Mouse (Mus musculus) myocyte (in vitro differentiated cells): ENCODE measurements around the gene Stoml2. TPM values are rescaled to one million over a fixed set of nuclear protein-coding genes. Genes with fewer than 3 reads are reported as not detected.
A peak's percentile ranks its signal among the peaks of the same experiment; 100 is the strongest.

ENCODE experiments used
- H3K27me3 ChIP-seq: one replicate; pipeline ENCODE4 v1.6.1; 2011; ENCODE audit not compliant: control insufficient read depth, insufficient read depth, insufficient read length
- H3K36me3 ChIP-seq: one replicate; pipeline ENCODE4 v1.6.1; 2011; ENCODE audit not compliant: control insufficient read depth, insufficient read depth
- H3K4me2 ChIP-seq: one replicate; pipeline ENCODE4 v1.6.1; 2011; ENCODE audit warnings: low read depth, control low read depth
- H3K4me3 ChIP-seq: one replicate; pipeline ENCODE4 v1.5.1; 2011; ENCODE audit warnings: mild to moderate bottlenecking, control low read depth, moderate library complexity
- H3K79me2 ChIP-seq: one replicate; pipeline ENCODE4 v1.6.1; 2011; ENCODE audit not compliant: control insufficient read depth, insufficient read depth
- H3ac ChIP-seq: one replicate; pipeline ENCODE4 v1.6.1; 2011; ENCODE audit not compliant: control insufficient read depth, insufficient read length
- CEBPB ChIP-seq: IDR thresholded peaks from 2 replicates; pipeline ENCODE4 v1.6.1; 2011; ENCODE audit warnings: mild to moderate bottlenecking, moderate library complexity; ENCODE audit not compliant: poor library complexity, insufficient read depth, severe bottlenecking
- E2F4 ChIP-seq: IDR thresholded peaks from one replicate; pipeline ENCODE4 v1.6.1; 2011; ENCODE audit warnings: mild to moderate bottlenecking, control low read depth, moderate library complexity; ENCODE audit not compliant: insufficient read depth
- MAX ChIP-seq: IDR thresholded peaks from one replicate; pipeline ENCODE4 v1.6.1; 2011; ENCODE audit warnings: low read depth, mild to moderate bottlenecking, control low read depth
- MYOD1 ChIP-seq, 3 experiments: IDR thresholded peaks; one replicate each; pipeline ENCODE4 v1.6.1; 2011; ENCODE audit warnings: control low read depth in 2 of 3, low read depth in 2 of 3, mild to moderate bottlenecking in 2 of 3, moderate library complexity in 1 of 3; ENCODE audit not compliant: insufficient read length in 2 of 3, control insufficient read depth in 1 of 3
- MYOG ChIP-seq, 3 experiments: IDR thresholded peaks; one replicate each; pipeline ENCODE4 v1.6.1; 2011; ENCODE audit warnings: control low read depth in 2 of 3, low read depth in 2 of 3, mild to moderate bottlenecking in 2 of 3; ENCODE audit not compliant: insufficient read length in 2 of 3, control insufficient read depth in 1 of 3, insufficient read depth in 1 of 3
- POLR2A ChIP-seq: IDR thresholded peaks from one replicate; pipeline ENCODE4 v1.6.1; 2011; ENCODE audit warnings: low read depth, mild to moderate bottlenecking, control low read depth, moderate library complexity; ENCODE audit not compliant: insufficient read length
- POLR2AphosphoS2 ChIP-seq: IDR thresholded peaks from one replicate; pipeline ENCODE4 v1.6.1; 2011; ENCODE audit warnings: low read depth, control low read depth; ENCODE audit not compliant: insufficient read length
- REST ChIP-seq: IDR thresholded peaks from one replicate; pipeline ENCODE4 v1.6.1; 2011; ENCODE audit warnings: mild to moderate bottlenecking, control low read depth, moderate library complexity; ENCODE audit not compliant: insufficient read depth, insufficient read length
- SRF ChIP-seq: IDR thresholded peaks from one replicate; pipeline ENCODE4 v1.6.1; 2011; ENCODE audit warnings: low read depth; ENCODE audit not compliant: control insufficient read depth, insufficient read length
- TCF12 ChIP-seq: IDR thresholded peaks from one replicate; pipeline ENCODE4 v1.6.1; 2011; ENCODE audit warnings: mild to moderate bottlenecking, control low read depth; ENCODE audit not compliant: poor library complexity, insufficient read depth, severe bottlenecking
- TCF3 ChIP-seq: IDR thresholded peaks from one replicate; pipeline ENCODE4 v1.6.1; 2011; ENCODE audit warnings: low read depth, control low read depth; ENCODE audit not compliant: insufficient read length
- USF1 ChIP-seq: IDR thresholded peaks from one replicate; pipeline ENCODE4 v1.6.1; 2011; ENCODE audit warnings: low read depth, mild to moderate bottlenecking, control low read depth, moderate library complexity
- polyA plus RNA-seq: library from polyadenylated mRNA; unstranded; fragments of >200 nt; fragmentation: generic; extraction: Trizol; gene quantifications from one replicate; pipeline ENCODE4 v1.2.1, GENCODE M21; 2012; ENCODE audit warnings: missing spikeins

Gene Stoml2
- polyA plus RNA-seq, 1 experiment = 113 TPM

DNA sequence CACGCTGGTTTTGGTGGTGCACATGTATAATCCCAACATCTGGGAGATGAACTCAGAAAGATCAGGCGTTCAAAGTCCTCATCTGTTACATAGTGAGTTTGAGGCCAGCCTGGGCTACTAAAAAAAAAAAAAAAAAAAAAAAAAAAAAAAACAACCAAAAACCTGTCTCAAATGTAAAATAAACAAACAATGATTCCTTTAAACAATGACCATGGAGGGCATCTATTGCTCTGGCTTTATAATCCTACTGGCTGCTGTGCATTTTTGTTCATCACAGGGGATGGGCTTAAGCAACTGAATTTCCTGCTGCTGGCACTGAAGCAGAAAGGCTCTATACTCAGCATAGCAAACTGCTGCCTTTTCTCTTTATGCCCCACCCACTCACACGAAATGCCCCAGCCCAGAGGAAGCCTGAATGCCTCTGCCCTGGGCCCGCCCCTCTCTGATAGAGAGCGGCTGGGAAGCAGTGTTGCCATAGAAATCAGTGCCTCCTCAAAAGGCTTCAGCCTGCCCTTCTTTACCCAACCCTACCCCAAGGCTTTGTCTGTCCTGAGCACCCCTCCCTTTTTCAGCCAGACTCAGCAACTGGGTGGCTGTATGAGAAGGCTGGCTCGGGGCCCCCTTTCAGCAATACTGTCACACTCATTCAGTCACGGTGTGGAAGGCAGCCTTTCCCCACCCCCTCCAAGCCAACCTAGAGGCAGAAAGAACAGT lies 12.3 kb upstream of the Stoml2 start:
- Histone ChIP-seq H3K27me3 (no peaks in the 10 kb centered on the region), H3ac (no peak overlapping the region), H3K79me2 (no peaks in the 10 kb centered on the region), H3K4me2 (peak overlapping the region; percentile 79), H3K36me3 (no peaks in the 10 kb centered on the region), H3K4me3 (no peak overlapping the region)
- no peak for TF ChIP-seq REST
- no peak for TF ChIP-seq E2F4
- TF ChIP-seq MYOD1 (IDR thresholded peaks at IDR 0.05; ENCODE audit: control insufficient read depth in 1 of 3, insufficient read length in 2 of 3, low read depth in 2 of 3) = no peak
- no peak for TF ChIP-seq TCF3
- TF ChIP-seq MAX = no peak
- TF ChIP-seq SRF = no peak
- no peak for TF ChIP-seq MYOG (IDR thresholded peaks at IDR 0.05; ENCODE audit: control insufficient read depth in 1 of 3, insufficient read depth in 1 of 3, insufficient read length in 2 of 3, low read depth in 2 of 3)
- TF ChIP-seq USF1 = no peak
- TF ChIP-seq POLR2A = no peak
- TF ChIP-seq CEBPB = no peak

DNA sequence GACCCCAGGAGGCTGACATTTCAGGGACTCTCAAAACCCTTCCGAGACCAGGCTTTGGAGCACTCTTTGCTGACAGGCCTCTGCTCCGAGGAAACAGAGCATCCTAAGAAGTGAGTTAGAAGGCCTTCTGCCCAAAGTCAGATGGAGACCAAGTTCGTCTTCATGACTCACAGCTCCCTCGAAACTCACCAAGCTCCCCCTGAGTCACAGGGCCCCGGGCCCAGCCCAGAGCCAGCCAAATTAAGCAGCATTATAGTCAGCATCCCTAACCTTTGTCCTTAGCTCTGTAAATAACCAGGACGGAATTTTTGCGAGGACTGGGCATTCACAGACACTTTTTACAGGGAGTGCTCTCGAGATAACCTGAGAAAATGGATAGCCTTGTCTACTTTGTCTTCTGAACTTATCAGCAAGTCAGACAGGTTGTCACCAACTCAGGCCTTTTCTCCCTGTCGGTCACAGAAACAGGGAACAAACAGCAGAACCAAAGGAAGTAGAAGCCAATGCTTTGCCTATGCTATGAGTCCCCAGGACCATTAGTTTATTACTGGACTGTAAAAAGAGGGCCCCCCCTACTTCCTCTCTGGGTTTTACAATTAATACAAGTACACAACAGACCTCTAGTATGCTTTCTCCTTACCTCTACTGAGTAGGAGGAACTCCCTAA lies 9.5 kb upstream of the Stoml2 start:
- TF ChIP-seq MAX = no peak
- no peak for TF ChIP-seq E2F4
- Histone ChIP-seq H3K27me3 (no peaks in the 10 kb centered on the region), H3K4me2 (peak overlapping the region; percentile 81), H3ac (no peak overlapping the region), H3K79me2 (peaks cover 7% of the 10 kb centered on the region), H3K36me3 (no peaks in the 10 kb centered on the region), H3K4me3 (no peak overlapping the region)

DNA sequence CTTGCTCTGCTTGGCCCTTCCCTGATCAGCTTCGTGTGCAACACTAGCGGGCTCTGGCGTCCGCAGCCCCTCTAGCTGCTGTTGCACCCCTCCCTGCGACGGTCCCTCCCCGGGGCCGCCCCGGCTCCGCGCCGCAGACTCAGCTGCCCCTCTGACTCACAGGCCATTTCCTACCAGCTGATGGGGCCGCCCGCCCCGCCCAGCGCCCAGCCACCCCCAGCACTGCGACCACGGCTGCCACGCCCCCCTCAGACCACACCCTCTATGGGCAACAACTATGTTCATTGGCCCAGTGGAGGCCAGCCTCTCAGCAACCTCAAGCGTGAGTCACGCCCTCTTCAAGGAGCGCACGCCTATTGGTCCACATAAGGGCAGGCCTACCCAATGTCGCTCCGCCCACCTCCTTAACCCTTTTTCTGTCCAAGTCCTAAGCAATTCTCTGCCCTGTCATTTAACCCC lies 8.6 kb upstream of the Stoml2 start:
- H3K36me3 ChIP-seq = no peaks in the 10 kb centered on the region

DNA sequence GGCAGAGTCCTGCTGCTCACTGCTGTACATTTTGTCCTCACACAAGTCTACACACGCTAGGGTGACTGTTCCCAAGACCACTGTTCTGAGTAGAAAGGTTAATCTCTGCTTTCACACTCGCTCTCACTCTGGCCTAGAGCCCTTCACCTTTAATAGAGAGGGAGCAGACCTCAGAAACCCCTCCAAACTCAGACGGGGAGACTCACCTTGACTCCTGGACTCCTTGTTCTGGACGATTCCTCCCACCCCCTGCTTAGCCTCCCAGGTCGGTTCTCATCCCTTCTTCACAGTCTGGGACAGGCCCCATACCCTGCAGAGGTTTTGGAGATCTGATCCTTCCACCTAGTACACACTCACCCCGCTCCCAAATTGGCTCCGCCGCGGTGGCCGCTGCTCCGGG lies 8.1 kb upstream of the Stoml2 start:
- Histone ChIP-seq H3K79me2 (peaks cover 7% of the 10 kb centered on the region), H3K4me3 (peak overlapping the region; percentile 73), H3K27me3 (no peaks in the 10 kb centered on the region), H3ac (peak overlapping the region; percentile 14), H3K4me2 (peak overlapping the region; percentile 83), H3K36me3 (peaks cover 4% of the 10 kb centered on the region)
- no peak for TF ChIP-seq POLR2A

More for the DNA sequence above, 8.6 kb upstream of the Stoml2 start:
- Histone ChIP-seq H3K4me3 (peak overlapping the region; percentile 73), H3K4me2 (peak overlapping the region; percentile 83), H3K79me2 (peaks cover 7% of the 10 kb centered on the region), H3ac (peak overlapping the region; percentile 14), H3K27me3 (no peaks in the 10 kb centered on the region)
- TF ChIP-seq MAX (no peak), SRF (peak; percentile 92), E2F4 (no peak), TCF12 (no peak), REST (no peak), MYOD1 (IDR thresholded peaks at IDR 0.05; ENCODE audit: control insufficient read depth in 1 of 3, insufficient read length in 2 of 3, low read depth in 2 of 3) (peak in 1 of 3 experiments; percentile 88), MYOG (IDR thresholded peaks at IDR 0.05; ENCODE audit: control insufficient read depth in 1 of 3, insufficient read depth in 1 of 3, insufficient read length in 2 of 3, low read depth in 2 of 3) (peak in 2 of 3 experiments; percentile 64 to 85), POLR2AphosphoS2 (peak; percentile 98), USF1 (no peak), TCF3 (peak; percentile 27), POLR2A (peak; percentile 98)

DNA sequence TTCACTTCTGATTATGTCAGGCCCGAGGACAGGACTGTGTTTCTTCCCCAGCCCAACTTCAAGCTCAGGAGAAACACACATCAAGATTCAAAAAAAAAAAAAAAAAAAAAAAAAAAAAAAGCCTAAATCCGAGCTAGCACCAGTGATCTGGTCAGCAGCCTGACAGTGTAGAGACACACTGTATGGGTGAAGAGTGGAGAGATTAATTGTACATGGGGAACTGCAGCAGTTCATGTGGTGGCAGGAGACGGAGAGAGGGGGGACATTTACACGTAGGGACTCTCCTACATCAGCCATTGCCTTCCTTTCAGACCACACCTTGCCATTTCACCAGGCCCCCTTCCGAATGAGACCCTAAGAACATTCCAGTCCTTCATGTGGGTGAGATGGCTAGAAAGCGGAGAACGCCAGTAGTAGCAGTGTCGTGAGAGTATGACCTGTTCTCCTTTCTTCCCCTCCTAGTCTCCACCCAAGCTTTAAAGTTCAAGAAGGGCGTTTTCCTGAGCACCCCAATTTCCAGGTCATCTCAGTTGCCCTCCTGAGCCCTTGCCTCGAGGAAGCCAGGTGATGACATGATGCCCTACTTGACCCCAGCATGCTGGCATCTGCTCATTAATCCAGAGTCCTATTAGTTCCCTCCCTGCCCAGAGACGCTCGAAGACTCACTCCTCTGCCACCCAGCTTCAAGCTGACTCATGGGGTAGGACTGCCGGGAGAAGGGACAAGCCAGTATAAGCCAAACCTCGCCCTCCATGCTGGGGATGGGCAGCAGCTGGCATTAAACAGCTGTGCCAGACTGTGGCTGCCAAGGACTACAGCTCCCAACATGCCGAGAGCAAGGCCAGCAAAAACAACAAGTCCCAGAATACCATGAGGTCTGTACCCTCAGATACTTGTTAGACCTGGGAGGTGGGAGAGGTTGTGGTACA lies 7.3 kb upstream of the Stoml2 start:
- Histone ChIP-seq H3K36me3 (peaks cover 10% of the 10 kb centered on the region), H3K4me2 (peak overlapping the region; percentile 83), H3K79me2 (peaks cover 7% of the 10 kb centered on the region), H3K27me3 (no peaks in the 10 kb centered on the region), H3ac (peak overlapping the region; percentile 14), H3K4me3 (peak overlapping the region; percentile 73)
- no peak for TF ChIP-seq E2F4
- TF ChIP-seq REST = no peak
- TF ChIP-seq USF1 = no peak
- TF ChIP-seq MYOG (IDR thresholded peaks at IDR 0.05; ENCODE audit: control insufficient read depth in 1 of 3, insufficient read depth in 1 of 3, insufficient read length in 2 of 3, low read depth in 2 of 3) = peak; percentile 94 to 99 (median 98)
- peak; percentile 56 for TF ChIP-seq POLR2A
- no peak for TF ChIP-seq CEBPB
- TF ChIP-seq POLR2AphosphoS2 = peak; percentile 59
- TF ChIP-seq TCF3 = peak; percentile 93
- peak; percentile 84 to 98 (median 98) for TF ChIP-seq MYOD1 (IDR thresholded peaks at IDR 0.05; ENCODE audit: control insufficient read depth in 1 of 3, insufficient read length in 2 of 3, low read depth in 2 of 3)
- peak; percentile 90 for TF ChIP-seq TCF12
- peak; percentile 58 for TF ChIP-seq SRF
- TF ChIP-seq MAX = no peak
